Mouse (Mus musculus) midbrain, postnatal 0 days (tissue): ENCODE measurements around the gene Gnmt. TPM values are rescaled to one million over a fixed set of nuclear protein-coding genes. Genes with fewer than 3 reads are reported as not detected.

Experiments used
- ATAC-seq: fragments of 200-750 bp; cut with Nextera tagmentation; 2 replicates; pipeline ENCODE4 v1.8.0; 2017; ENCODE audit warnings: moderate number of reproducible peaks, mild to moderate bottlenecking, moderate TSS enrichment, moderate library complexity; ENCODE audit not compliant: low FRiP score
- DNase-seq: peaks from one replicate; pipeline ENCODE4 v3.0.0-alpha.2; 2015; ENCODE audit warnings: low spot score
- H3K27ac ChIP-seq: fragments of 300-500 bp; sonication (generic); 2 replicates; pipeline ENCODE4 v1.5.1; 2014; ENCODE audit warnings: low read depth, mild to moderate bottlenecking, low read length, mixed read lengths
- H3K27me3 ChIP-seq: fragments of 300-500 bp; sonication (generic); 2 replicates; pipeline ENCODE4 v1.6.1; 2014; ENCODE audit warnings: low read length, control low read depth, mixed read lengths; ENCODE audit not compliant: insufficient read depth
- H3K36me3 ChIP-seq: fragments of 300-500 bp; sonication (generic); 2 replicates; pipeline ENCODE4 v1.6.1; 2014; ENCODE audit warnings: low read length, control low read depth, mixed read lengths; ENCODE audit not compliant: insufficient read depth
- H3K4me1 ChIP-seq: fragments of 300-500 bp; sonication (generic); 2 replicates; pipeline ENCODE4 v1.6.1; 2014; ENCODE audit warnings: mild to moderate bottlenecking, control low read depth, antibody characterized with exemption, low read length, mixed read lengths; ENCODE audit not compliant: insufficient read depth
- H3K4me2 ChIP-seq: fragments of 300-500 bp; sonication (generic); 2 replicates; pipeline ENCODE4 v1.6.1; 2014; ENCODE audit warnings: low read depth, mild to moderate bottlenecking, low read length, mixed read lengths; ENCODE audit not compliant: poor library complexity, severe bottlenecking
- H3K4me3 ChIP-seq: fragments of 300-500 bp; sonication (generic); 2 replicates; pipeline ENCODE4 v1.5.1; 2014; ENCODE audit warnings: low read depth, mild to moderate bottlenecking, low read length, moderate library complexity
- H3K9ac ChIP-seq: fragments of 300-500 bp; sonication (generic); replicated peaks from 2 replicates; pipeline ENCODE4 v1.6.1; 2014; ENCODE audit warnings: mild to moderate bottlenecking, low read length, moderate library complexity, mixed read lengths; ENCODE audit not compliant: poor library complexity, severe bottlenecking
- H3K9me3 ChIP-seq: fragments of 300-500 bp; sonication (generic); 2 replicates; pipeline ENCODE4 v1.6.1; 2016; ENCODE audit warnings: low read length, control low read depth
- CTCF ChIP-seq: IDR thresholded peaks from 2 replicates; pipeline ENCODE4 v1.5.1; 2016; ENCODE audit warnings: antibody characterized with exemption, mild to moderate bottlenecking
- WGBS: fragments of 180-500 bp; shearing (Covaris S2); extraction: QIAGEN DNeasy Blood & Tissue Kit; methylation state at CpG from one replicate; pipeline ENCODE4 v1.1.7; 2014; 5-methylcytosine and 5-hydroxymethylcytosine counted together
- polyA plus RNA-seq: library from polyadenylated mRNA; unstranded; fragments of >200 nt; fragmentation: Nextera tagmentation; extraction: Ambion mirVana; gene quantifications from 2 replicates; pipeline ENCODE4 v1.2.1, GENCODE M21; 2015
- total RNA-seq: library from RNA; depleted of rRNA; stranded (reverse); fragments of >200 nt; gene quantifications from 2 replicates; pipeline ENCODE4 v1.2.3, GENCODE M21; 2014

The Gnmt gene
- total and polyA plus RNA-seq, 2 experiments from 2014 or later = 0.27 to 0.88 TPM

DNA sequence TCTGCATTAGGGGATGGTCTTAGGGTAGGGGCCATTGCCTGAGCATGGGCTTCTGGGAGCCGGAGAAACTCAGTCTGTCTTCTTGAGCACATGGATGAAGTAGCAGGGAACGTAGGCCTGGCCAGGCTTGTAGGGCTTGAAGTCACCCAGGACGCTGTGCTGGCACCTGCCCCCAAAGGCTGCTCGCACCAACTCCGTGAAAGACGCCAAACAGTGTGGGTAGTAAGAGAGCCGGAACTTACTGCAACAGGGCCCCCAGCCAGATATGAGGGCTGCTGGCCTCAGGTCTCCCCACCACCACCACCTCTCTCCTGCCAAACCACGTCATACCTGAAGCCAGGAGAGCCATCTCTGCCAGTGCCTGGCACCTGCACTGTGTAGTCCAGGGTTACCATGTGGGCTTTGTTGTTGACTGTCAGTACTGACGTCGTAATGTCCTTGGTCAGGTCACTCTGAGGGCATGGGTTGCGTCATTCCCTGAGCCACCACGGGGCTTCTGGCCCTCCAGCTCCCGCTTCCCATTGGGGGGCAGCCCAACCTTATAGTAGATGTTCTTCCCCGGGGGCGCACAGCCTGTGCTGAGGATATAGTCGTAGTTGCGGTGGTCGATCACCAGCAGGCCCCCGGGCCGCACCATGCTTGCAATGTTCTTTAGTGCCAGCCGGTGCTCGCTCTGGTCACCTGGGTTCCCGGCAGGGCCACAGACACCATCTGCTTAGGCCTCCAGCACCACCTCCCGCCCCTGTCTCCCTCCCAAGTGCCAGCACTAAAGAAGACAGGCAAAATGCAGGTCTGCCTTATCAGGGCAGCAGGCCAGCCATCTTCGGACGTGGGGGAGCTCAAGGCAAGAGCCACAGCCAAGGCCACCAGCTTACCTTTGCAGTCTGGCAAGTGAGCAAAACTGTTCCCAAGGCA, 3.0 kb downstream of the Gnmt start:
- DNase-seq (no peak), ATAC-seq (no peak)
- no peak overlapping the region for H3K9ac ChIP-seq
- 94% methylated on average over 26 of the region's 26 CpGs for WGBS
- no peak overlapping the region for H3K4me3 ChIP-seq
- no peaks in the 10 kb centered on the region for H3K9me3 ChIP-seq
- no peak overlapping the region for H3K4me2 ChIP-seq
- H3K36me3 ChIP-seq = peaks cover 21% of the 10 kb centered on the region
- no peaks in the 10 kb centered on the region for H3K4me1 ChIP-seq
- TF ChIP-seq CTCF = no peak
- no peak overlapping the region for H3K27ac ChIP-seq
- no peaks in the 10 kb centered on the region for H3K27me3 ChIP-seq

DNA sequence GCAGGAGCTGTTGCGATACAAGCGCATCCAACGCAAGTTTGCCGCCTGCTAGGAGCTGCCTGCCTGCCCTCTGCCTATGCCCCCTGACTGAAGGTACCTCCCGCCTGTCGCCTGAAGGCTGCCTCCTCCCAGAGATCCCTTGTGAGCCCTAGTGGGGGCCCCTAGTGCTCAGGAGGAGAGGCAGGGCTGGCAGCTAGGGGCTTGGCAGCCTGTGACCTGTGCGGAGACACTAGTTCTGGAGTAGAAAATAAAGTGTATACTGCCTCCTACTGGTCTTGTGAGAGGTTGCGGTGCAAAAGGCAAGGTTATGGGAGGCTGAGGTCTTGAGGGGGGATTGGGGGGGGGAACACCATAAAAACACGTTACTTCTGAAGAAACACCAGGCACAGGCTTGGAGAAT, 3.7 kb downstream of the Gnmt start:
- H3K4me2 ChIP-seq = no peak overlapping the region
- ATAC-seq (peak; percentile 27; the same call in 1 of the 2 replicates), DNase-seq (peak; percentile 55)
- 52% methylated on average over 9 of the region's 9 CpGs for WGBS
- no peaks in the 10 kb centered on the region for H3K27me3 ChIP-seq
- peak; percentile 65 for TF ChIP-seq CTCF
- H3K4me3 ChIP-seq = no peak overlapping the region
- H3K4me1 ChIP-seq = no peaks in the 10 kb centered on the region
- peaks cover 25% of the 10 kb centered on the region for H3K36me3 ChIP-seq
- H3K27ac ChIP-seq = no peak overlapping the region
- no peak overlapping the region for H3K9ac ChIP-seq
- H3K9me3 ChIP-seq = no peaks in the 10 kb centered on the region

DNA sequence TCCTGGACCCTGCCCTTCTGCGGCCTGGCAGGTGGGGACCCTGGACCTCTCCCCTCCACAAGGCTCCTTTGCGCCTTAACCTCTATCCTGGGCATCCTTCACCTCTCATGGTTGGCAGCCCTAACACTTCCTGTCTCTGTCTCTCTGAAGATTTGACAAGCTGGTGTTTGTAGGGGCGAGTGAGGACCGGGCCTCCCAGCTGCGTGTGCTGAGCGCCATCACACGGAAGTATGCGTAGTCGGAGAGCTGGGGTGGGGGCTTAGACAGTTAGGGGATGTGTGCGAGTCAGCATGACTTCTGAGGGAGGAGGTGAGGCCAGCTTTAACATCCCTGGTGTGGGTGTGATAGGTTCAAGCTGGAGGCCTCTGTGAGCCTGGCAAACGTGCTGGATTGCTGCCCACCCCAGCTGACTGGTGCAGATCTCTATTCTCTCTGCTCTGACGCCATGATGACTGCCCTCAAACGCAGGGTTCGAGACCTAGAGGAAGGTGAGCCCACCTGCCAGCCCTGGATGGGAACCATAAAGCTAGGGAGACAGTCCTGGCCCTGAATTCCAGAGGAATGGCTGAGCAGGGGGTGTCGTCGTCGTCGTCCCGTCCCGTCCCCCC, 4.4 kb downstream of the Gnmt start:
- H3K27me3 ChIP-seq = no peaks in the 10 kb centered on the region

DNA sequence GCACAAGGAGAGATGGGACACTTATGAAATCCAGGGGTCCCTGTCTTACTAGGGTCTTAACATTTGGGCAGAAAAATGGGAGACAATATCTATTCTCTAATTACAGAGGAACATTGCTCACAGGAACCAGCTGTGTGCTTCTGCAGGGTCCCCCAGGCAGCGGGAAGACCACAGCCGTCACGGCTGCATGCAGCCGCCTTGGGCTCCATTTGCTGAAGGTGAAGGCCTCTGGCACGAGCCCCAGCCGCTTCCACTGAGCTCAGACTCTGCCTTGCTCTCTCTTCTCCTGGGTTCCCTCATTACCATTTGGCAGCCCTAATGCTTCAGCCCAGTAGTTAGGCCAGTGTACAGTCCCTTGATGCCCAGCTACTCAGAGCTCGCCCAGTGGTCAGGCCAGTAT, 7.9 kb downstream of the Gnmt start:
- Histone ChIP-seq H3K4me3 (no peak overlapping the region), H3K36me3 (peaks cover 33% of the 10 kb centered on the region)
- 91% methylated on average over 7 of the region's 7 CpGs for WGBS

More for the DNA sequence above, 4.4 kb downstream of the Gnmt start:
- no peak overlapping the region for H3K4me2 ChIP-seq
- no peak overlapping the region for H3K27ac ChIP-seq
- no peaks in the 10 kb centered on the region for H3K4me1 ChIP-seq
- H3K9me3 ChIP-seq = no peaks in the 10 kb centered on the region
- TF ChIP-seq CTCF = no peak
- peaks cover 26% of the 10 kb centered on the region for H3K36me3 ChIP-seq
- H3K4me3 ChIP-seq = no peak overlapping the region
- H3K9ac ChIP-seq = no peak overlapping the region
- WGBS = 83% methylated on average over 19 of the region's 20 CpGs
- no peak for ATAC-seq
- no peak for DNase-seq

DNA sequence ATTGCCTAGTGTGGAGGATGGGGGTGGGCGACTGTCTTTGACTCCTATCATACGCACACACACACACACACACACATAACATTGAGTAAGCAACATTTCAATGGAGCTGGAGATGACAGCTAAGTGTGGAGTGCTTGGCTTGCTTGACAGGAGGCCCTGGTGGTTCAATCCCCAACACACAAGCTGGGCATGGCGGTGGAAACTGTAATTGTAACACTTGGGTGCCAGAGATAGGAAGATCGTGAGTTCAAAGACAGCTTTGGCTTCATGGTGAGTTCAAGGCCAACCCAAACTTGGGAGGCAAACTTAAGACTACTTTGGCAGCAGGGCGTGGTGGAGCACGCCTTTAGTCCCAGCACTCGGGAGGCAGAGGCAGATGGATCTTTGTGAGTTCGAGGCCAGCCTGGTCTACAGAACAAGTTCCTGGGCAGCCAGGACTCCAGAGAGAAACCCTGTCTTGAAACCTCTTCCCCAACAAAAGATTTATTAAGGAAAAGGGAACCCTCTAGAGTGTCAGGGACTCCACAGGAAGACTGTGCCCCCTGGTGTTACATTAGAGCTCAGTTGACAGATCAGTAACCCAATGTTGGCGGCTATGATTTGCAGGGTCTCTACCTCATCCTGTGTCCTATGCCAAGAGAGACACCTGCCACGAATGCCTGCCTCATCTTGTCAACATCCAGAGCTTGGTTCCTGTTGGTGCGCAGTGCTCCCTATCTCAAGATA, 14.0 kb downstream of the Gnmt start:
- WGBS = 95% methylated on average over 11 of the region's 11 CpGs
- Histone ChIP-seq H3K36me3 (peaks cover 23% of the 10 kb centered on the region), H3K4me2 (no peak overlapping the region), H3K4me1 (peaks cover 7% of the 10 kb centered on the region), H3K27me3 (no peaks in the 10 kb centered on the region), H3K27ac (no peak overlapping the region), H3K4me3 (no peak overlapping the region), H3K9ac (no peak overlapping the region), H3K9me3 (no peaks in the 10 kb centered on the region)
- no peak for ATAC-seq
- no peak for TF ChIP-seq CTCF
- DNase-seq = no peak

More for the DNA sequence above, 7.9 kb downstream of the Gnmt start:
- Histone ChIP-seq H3K9ac (no peak overlapping the region), H3K27ac (no peak overlapping the region), H3K4me1 (no peaks in the 10 kb centered on the region), H3K4me2 (no peak overlapping the region), H3K9me3 (no peaks in the 10 kb centered on the region), H3K27me3 (no peaks in the 10 kb centered on the region)
- ATAC-seq (no peak), DNase-seq (no peak)
- no peak for TF ChIP-seq CTCF
